Mouse (Mus musculus): ENCODE measurements around the gene Trf.

The Trf gene

GRCm38 (mm10) chr9:103230151-103230951, at the start of gene Trf, which contains the start of gene Gm20425:
Gene Trf, minus strand, starts transcription at chr9:103230444.
Gene Gm20425, minus strand, starts transcription at chr9:103230307.
- no peak for DNase-seq

DNA sequence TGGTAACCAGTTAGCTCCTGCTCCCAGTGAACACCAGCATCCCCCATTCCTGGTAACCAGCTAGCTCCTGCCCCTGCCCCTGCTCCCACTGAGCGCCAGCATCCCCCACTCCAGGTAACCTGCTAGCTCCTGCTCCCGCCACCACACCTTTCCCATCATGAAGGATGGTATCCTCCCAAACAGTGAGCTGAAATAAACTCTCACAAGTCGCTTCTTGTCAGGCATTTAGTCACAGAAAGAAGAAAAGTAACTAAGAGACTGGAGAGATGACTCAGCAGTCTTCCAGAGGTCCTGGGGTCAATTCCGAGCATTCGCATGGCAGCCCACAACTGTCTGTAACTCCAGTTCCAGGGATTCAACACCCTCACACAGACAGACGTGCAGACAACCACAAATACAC, 46.6 kb upstream of the Trf start:
- DNase-seq = no peak

DNA sequence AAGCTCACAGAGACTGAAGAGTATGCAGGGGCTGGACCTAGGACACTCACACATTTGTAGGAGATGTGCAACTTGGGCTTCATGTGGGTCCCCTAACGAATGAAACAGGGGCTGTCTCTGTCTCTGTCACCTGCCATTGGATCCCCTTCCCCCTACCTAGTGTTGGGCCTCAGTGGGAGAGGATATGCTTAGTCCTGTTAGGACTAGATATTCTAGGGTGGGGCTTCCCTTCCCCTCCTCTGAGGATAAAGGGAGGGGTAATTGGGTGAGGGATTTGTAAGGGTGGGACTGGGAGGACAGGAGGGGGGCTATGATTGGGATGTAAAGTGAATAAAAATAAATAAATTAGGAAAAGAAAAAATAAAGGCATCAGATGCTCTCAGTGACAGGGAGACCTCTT, 45.4 kb upstream of the Trf start:
- DNase-seq = no peak

GRCm38 (mm10) chr9:103274819-103275218, 44.6 kb upstream of the Trf start:
- no peak for DNase-seq

GRCm38 (mm10) chr9:103271104-103271503, 40.9 kb upstream of the Trf start:
- no peak for DNase-seq

DNA sequence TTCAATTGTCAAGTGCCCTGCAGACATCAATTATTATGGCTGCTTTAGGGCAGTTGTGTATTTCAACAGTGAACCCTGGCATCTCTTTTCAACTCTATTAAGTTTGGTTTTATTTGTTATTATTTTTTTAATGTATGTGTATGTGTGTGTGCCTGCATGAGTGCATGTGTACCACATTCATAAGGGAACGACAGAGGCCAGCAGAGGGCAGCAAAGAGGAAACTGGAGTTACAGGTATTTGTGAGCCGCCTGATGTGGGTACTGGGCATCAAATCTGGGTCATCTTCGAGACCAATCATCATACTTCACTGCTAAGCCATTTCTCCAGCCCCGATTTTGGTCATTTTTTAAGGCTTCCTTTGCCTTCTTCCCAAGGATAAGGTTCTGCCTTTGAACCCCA, 35.5 kb upstream of the Trf start:
- no peak for DNase-seq

DNA sequence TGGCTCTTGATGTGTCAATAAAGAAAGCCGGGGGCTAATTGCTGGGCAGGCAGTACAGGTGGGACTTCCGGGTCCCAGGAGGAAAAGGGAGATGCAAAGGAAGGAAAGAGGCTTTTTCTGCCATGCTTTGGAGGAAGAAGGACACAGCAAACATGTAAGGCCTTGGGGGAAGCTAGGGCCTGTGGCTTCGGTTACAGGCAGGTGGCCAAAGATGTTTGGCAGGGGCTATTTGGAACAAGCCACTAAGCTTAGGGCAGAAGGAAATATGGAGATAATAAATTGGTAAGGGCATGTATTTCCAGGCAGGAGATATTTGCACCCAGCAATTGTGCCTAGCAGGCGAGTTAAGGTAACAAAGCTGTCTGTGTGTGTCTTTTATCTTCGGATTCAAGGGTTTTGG, 22.7 kb upstream of the Trf start:
- DNase-seq = no peak

- DNase-seq = no peak
Observed at GRCm38 (mm10) chr9:103248618-103249017, 18.4 kb upstream of the Trf start.

- DNase-seq = no peak
Observed at GRCm38 (mm10) chr9:103246526-103247168, 16.4 kb upstream of the Trf start.

DNA sequence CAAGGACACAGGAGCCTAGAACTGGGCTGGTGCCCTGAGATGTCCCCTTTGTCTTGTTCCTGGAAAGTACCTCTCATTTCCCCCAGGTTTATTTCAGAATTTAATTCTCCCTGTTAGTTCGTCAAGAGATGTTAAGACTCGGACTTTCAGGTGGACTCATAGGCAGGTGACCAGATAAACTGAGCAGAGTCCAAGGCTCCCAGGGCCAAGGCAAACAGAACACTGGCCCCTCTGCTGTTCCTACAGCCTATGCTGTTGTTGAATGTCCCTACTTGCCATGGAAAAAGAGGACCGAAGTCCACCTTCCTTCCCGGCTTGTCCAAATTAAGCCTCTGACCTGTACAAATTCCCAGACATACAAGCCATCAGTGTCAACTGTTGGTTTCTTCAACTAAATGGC, 13.4 kb upstream of the Trf start:
- DNase-seq = no peak

DNA sequence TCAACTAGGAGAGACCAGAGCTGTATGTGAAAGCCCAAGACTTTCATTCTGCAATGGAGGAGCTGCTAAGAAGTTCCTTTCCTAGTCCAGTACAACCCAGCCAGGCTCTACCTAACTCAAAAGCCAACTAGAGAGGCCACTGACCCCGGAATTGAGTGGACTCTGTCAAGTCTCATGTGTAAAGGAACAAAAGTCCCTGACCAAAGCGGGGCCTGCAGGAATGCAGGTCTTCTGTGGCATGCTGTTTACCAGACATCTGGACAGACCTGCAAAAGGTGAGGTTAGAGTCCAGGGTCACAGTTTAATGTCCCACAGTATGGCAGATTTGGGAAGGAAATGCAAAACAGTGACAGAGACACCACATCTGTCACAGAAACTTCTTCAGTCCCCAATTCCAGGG, 11.0 kb upstream of the Trf start:
- DNase-seq = no peak

DNA sequence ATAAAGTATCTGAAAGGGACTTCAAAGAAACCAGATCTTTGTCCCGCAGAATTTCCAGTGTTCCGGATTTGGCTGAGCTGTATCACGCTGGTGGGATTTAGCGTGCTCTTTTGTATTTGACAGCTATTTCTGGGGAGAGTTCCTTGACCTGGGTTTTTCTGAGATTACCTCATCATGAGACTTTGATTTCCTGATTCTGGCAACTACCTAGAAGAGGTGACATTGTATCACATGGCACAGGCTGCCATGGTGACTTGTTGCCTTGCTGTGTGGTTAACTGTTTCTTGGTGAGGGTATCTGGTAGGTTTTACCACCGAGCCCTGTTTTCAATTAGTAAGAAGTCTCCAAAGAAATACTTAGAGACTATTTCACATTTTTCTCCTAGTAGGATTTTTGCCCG, 9.2 kb upstream of the Trf start:
- no peak for DNase-seq

DNA sequence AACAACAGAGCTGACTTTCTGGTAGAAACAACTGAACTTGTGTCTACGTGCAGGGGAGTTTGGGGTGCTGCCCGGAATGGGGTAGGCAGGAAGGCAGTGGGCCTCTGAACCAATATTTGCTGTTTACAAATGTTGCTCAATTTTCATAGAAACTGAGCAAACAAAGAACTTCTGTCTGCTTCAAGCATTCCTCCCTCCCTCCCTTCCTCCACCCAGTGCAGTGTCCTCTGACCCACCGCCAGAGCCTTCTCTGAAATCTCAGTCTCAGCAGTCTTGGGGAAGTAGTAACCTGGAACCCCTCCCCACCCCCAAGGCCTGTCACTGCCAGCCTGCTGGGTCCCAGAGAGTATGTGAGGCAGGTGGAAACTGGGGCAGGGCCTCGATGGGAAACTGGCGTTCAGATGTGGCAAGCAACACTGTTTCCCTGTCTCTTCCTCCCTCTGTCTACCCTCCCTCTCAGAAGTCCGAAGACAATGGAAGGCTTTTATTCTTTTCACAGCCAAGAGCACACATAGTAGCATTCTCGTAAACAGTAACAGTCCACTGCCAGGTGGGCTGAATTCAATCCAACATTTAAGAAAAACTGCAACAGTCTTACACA, 4.4 kb upstream of the Trf start:
- no peak for DNase-seq

- DNase-seq = no peak
Observed at GRCm38 (mm10) chr9:103234059-103234458, 3.8 kb upstream of the Trf start.

GRCm38 (mm10) chr9:103233006-103233395, 2.8 kb upstream of the Trf start:
- peak; percentile 31 to 41 for DNase-seq

GRCm38 (mm10) chr9:103232232-103233005, 2.2 kb upstream of the Trf start:
- no peak for DNase-seq

DNA sequence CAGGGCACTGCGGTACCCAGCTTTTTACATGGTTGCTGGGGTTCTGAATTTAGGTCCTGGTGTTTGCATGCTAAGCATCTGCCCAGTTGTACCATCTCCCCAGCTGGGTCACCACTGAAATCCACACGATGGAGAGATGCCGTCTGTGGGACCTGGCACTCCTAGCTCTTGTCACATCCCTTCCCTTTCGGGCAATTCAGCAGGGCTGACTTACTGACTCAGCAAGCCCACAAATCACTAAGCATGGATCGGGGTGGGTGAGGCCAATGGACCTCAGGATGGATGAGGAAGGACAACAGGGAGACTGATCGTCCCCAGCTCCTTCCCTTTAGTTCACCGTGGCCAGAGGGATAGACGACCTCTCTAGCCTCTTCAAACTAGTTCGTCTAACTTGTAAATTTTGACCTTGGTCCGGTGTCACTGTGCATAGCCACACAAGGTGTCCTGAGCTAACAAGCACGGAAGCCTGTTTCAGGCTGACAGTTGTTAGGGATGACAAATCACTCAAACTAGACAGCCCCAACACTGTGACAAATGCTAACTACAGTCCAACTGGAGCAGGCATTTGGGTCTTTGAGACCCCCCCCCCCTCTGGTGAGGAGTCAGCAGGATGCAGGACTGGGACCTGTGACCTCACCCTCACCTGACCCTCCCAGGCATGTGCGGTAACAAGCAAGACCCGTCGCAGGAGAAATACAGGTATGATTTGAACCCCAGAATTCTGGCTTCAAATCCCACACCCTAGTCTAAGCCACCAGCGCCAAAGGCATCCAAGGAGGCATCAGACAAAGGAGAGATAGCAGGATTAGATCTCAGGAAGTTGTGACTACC, 992 bp downstream of the Trf start:
- DNase-seq = no peak

DNA sequence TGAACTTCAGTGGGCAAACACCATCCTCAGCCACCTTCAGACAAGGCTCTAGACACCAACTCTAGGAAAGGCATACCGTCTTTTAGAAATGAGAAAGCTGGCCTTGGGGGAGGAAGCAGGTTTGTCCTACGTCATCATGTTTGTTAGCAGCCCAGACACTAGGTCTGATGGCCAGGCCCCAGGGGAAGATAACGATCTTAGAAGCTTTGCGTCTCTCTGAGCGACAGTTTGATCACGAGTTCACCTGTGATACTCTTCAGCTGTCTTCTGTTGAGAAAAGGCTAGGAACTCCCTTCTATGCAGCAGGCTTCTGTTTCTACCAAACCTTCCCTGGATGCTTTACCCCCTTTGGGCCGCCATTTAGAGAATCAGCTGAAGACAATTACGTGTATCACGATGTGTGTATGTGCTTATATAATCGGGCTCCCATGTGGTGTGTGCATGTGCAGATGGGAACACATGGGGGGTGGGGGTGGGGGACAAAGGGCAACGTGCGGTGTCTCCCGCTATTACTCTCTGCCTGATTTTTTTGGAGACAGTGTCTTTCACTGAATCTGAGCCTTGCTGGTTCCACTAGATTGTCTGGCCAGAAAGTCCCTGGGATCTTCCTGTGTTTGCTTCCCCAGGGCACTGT, 1.8 kb downstream of the Trf start:
- no peak for DNase-seq

DNA sequence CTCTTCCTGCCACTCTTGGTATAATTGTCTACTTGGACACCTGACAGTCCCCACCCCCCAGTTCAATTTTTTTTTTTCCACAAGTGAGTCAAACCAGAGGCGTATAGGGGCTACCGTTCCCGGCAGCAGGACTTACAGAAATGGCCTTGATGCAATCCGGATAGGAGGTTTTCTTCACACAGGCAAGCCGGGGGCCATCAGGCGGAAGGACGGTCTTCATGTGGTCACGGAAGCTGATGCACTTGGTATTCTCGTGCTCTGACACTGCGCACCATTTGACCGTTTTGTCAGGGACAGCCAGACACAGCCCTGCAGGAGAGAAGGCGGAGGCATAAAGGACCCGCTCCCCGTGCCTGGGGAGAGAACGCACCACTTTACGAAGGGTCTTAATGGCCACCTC, 2.5 kb downstream of the Trf start:
- no peak for DNase-seq

GRCm38 (mm10) chr9:103226806-103227205, 3.4 kb downstream of the Trf start:
- no peak for DNase-seq

- peak in 1 of 2 experiments; percentile 19 for DNase-seq
Observed at GRCm38 (mm10) chr9:103225464-103225863, 4.8 kb downstream of the Trf start.

- no peak for DNase-seq
Observed at GRCm38 (mm10) chr9:103224721-103225120, 5.5 kb downstream of the Trf start.

Data from thymus, adult 18-20 months (tissue).